Mouse (Mus musculus): Measurements from ENCODE around the gene Cnot3. TPM values are rescaled to one million over a fixed set of nuclear protein-coding genes. Genes with fewer than 3 reads are reported as not detected.
"Not testable (repeated sequence)": the region's sequence is repeated elsewhere in the genome, so short reads cannot be mapped to it uniquely, and the experiment has no call there.

Gene Cnot3
- polyA plus RNA-seq, 1 experiment from 2014 or later: 50.9 TPM

DNA sequence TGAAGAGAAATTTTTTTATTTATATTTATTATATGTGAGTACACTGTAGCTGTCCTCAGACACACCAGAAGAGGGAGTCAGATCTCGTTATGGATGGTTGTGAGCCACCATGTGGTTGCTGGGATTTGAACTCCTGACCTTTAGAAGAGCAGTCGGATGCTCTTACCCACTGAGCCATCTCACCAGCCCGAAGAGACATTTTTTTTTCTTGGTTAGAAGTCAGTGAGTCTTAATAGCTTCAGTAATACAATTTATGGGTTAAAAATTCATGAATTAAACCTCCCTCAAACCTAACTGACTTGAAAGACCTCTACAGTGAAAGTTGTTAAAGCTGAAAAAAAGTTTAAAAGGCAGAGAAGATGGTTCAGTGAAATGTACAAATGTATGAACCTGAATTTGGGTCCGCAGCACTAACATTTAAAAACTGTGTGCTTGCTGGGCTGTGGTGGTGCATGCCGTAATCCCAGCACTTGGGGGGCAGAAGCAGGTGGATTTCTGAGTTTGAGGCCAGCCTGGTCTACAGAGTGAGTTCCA is 63.4 kb downstream of the Cnot3 start:
- H3K9me3 ChIP-seq (ENCODE audit: control insufficient read depth, low read length); H3K27ac ChIP-seq (ENCODE audit: low read depth, low read length); H3K36me3 ChIP-seq (ENCODE audit: control insufficient read depth, insufficient read depth, low read length); H3K4me3 ChIP-seq (ENCODE audit: low read depth, low read length); ATAC-seq (ENCODE audit: low FRiP score); H3K9ac ChIP-seq (ENCODE audit: low read depth, low read length); DNase-seq (ENCODE audit: low spot score); H3K4me2 ChIP-seq (replicated peaks; ENCODE audit: low read depth, low read length); H3K4me1 ChIP-seq (replicated peaks; ENCODE audit: control insufficient read depth, insufficient read depth, low read length); H3K27me3 ChIP-seq (ENCODE audit: control insufficient read depth, insufficient read depth, low read length): not testable (repeated sequence)
- 54% methylated on average over 5 of the region's 5 CpGs for WGBS

DNA sequence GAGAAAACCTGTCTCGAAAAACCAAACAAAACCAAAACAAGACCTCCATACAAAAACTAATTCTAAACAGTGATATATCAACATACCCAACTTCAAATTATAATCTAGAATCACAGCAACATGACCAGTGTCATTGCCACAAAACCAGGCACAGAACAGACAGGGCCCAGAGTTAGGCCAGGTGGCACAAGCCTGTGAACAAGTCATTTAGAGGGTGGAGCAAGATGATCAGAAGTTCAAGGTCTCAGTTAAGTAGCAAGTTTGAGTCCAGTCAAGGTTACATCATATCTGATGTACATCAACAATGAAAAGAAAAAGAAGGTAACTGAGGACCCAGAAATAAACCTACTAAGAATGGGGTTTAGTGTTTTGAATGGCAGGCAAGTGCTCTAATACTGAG is 63.9 kb downstream of the Cnot3 start:
- 93% methylated on average over 1 of the region's 1 CpGs for WGBS
- Histone ChIP-seq H3K27ac (ENCODE audit: low read depth, low read length) (no peak overlapping the region), H3K9ac (ENCODE audit: low read depth, low read length) (no peak overlapping the region), H3K36me3 (ENCODE audit: control insufficient read depth, insufficient read depth, low read length) (peaks cover 6% of the 10 kb centered on the region; the same call in 1 of the 2 replicates), H3K4me1 (replicated peaks; ENCODE audit: control insufficient read depth, insufficient read depth, low read length) (peaks cover 2% of the 10 kb centered on the region; the same call in 1 of the 2 replicates), H3K27me3 (ENCODE audit: control insufficient read depth, insufficient read depth, low read length) (no peaks in the 10 kb centered on the region), H3K4me3 (ENCODE audit: low read depth, low read length) (no peak overlapping the region), H3K9me3 (ENCODE audit: control insufficient read depth, low read length) (no peaks in the 10 kb centered on the region), H3K4me2 (replicated peaks; ENCODE audit: low read depth, low read length) (no peak overlapping the region)
- ATAC-seq (ENCODE audit: low FRiP score) (no peak), DNase-seq (ENCODE audit: low spot score) (no peak)

Other genes starting within 250 kb of the Cnot3 start
- 0.08 and 0.45 TPM in 2 replicates for gene Cacng6, start 221.1 kb upstream of the Cnot3 start, polyA plus RNA-seq (2014; fragmentation: Nextera tagmentation; extraction: Ambion mirVana)
- gene Tarm1, start 142.6 kb upstream of the Cnot3 start, polyA plus RNA-seq (2014; fragmentation: Nextera tagmentation; extraction: Ambion mirVana): not detected in 2 replicates
- 0.18 and 0.31 TPM in 2 replicates for gene Oscar, start 29.1 kb upstream of the Cnot3 start, polyA plus RNA-seq (2014; fragmentation: Nextera tagmentation; extraction: Ambion mirVana)
- 343 and 344 TPM in 2 replicates for gene Ndufa3, start 27.9 kb upstream of the Cnot3 start, polyA plus RNA-seq (2014; fragmentation: Nextera tagmentation; extraction: Ambion mirVana)
- gene Tfpt, start 15.3 kb upstream of the Cnot3 start, polyA plus RNA-seq (2014; fragmentation: Nextera tagmentation; extraction: Ambion mirVana): 28.5 and 28.9 TPM in 2 replicates
- gene Prpf31, start 15.3 kb upstream of the Cnot3 start, polyA plus RNA-seq (2014; fragmentation: Nextera tagmentation; extraction: Ambion mirVana): 124 and 136 TPM in 2 replicates
- gene Leng1, start 20.6 kb downstream of the Cnot3 start, polyA plus RNA-seq (2014; fragmentation: Nextera tagmentation; extraction: Ambion mirVana): 16.4 and 20.9 TPM in 2 replicates
- gene Tmc4, start 32.3 kb downstream of the Cnot3 start, polyA plus RNA-seq (2014; fragmentation: Nextera tagmentation; extraction: Ambion mirVana): 3.0 and 4.4 TPM in 2 replicates
- 204 and 207 TPM in 2 replicates for gene Tsen34, start 47.6 kb downstream of the Cnot3 start, polyA plus RNA-seq (2014; fragmentation: Nextera tagmentation; extraction: Ambion mirVana)
- 22.2 and 25.1 TPM in 2 replicates for gene Mboat7, start 48.3 kb downstream of the Cnot3 start, polyA plus RNA-seq (2014; fragmentation: Nextera tagmentation; extraction: Ambion mirVana)
- 1,221 and 1,232 TPM in 2 replicates for gene Rps9, start 58.7 kb downstream of the Cnot3 start, polyA plus RNA-seq (2014; fragmentation: Nextera tagmentation; extraction: Ambion mirVana)
- 0.08 TPM in 1 of 2 replicates, not detected in the other for gene Pirb, start 75.1 kb downstream of the Cnot3 start, polyA plus RNA-seq (2014; fragmentation: Nextera tagmentation; extraction: Ambion mirVana)
- not detected in 2 replicates for gene Gm15448, start 180.4 kb downstream of the Cnot3 start, polyA plus RNA-seq (2014; fragmentation: Nextera tagmentation; extraction: Ambion mirVana)
- 0.10 TPM in 1 of 2 replicates, not detected in the other for gene Pira2, start 199.8 kb downstream of the Cnot3 start, polyA plus RNA-seq (2014; fragmentation: Nextera tagmentation; extraction: Ambion mirVana)